Mouse (Mus musculus) adrenal gland (tissue): ENCODE measurements around the gene Nova2.

Source experiments
- intact Hi-C: fragments of 180-260 bp; cut with DNase I; formaldehyde crosslinking; loops from one replicate; pipeline ENCODE4 v1.15.1; 2025
- long read RNA-seq, 2 experiments: library from polyadenylated mRNA; unstranded; transcript quantifications; one replicate each; pipeline ENCODE4 v2.0.0; 2020; ENCODE audit warnings: borderline replicate concordance in 1 of 2; ENCODE audit not compliant: insufficient replicate concordance in 1 of 2

The Nova2 gene
- long read RNA-seq, experiment 1, result 0 reads
- long read RNA-seq, experiment 2, partial matches to known transcripts, result 0 of 2 reads
- long read RNA-seq, experiment 2, other reads (novel, unspliced or antisense), result 2 of 2 reads

DNA sequence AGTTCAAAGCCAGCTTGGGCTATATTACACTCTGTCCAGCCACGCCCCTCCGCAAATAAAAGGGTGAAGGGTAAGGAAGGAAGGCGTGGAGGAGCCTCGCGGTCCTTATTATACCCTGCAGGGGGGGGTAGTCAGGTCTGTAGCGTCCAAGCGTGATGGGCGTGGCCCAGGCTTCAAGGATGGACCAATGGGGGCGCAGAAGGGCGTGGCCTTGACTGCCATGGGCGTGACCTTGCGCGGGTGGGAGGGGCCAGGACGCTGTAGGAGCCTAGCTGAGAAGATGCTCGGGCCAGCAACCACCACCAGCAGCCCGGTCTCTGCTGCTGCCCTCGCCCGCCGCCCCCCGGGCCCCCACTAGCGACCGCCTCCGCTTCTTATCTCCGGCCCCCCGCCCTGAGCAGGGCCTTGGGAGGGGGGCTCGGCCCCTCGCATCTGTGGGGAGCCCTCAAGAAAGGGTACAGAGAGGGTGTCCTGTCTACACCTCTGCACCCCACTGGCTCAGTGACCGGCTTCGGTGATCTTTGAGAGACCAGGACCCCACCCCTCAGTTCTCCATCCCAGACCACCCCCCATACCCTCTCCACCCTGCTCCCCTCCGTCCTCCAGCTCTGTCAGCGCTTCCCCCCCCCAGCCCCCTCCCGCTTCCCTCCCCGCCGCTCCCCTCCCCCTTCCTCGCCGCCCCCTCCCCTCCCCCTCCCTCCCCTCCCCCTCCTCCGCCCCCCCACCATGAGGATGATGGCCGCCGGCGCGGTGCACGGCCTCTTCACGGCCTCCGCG lies at the start of gene Nova2:
Gene Nova2, plus strand, starts transcription at position 727 of the 777 bp plus-strand sequence.
- intact Hi-C loops, result no loop called here

GRCm38 (mm10) chr7:18878691-18879090 lies 47.0 kb upstream of the Nova2 start:
- intact Hi-C loops, result loop anchor here (5.0 kb wide), 1 partner anchor 666 kb away; no protein-coding TSS in a partner anchor

DNA sequence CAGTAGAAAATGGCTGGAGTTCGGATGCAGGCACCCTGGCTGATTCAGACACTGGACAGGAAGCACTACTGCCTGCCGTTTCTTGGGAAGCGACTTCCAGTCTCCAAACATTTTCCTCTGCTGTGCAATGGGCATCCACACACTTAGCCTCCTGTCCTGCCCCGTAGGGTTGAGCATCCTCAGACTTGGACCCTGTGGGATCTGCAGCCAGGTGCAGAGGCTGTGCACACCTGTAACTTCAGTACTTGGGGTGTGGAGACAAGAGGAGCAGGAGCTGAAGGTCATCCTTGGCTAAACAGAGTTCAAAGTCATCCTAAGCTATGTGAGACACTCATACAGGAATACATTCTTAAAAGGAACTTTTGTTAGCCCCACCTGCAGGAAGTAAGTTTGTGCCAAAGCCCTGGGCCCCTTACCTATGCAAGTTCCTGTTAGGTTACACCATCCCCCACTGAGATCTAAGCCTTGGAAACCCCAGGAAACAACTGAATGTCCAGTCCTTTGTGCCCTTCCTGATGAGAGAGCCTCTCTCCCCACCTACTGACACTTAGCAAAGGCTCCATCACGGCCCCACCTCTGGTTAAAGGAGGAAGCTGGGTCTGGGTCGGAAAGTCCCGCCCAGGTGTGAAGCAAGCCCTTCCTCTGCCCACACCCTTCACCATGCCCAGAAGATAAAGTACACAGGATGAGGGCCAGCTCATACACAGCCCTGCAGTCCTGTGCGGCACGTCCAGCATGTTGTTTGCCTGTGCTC lies 41.5 kb upstream of the Nova2 start:
- intact Hi-C loops, result no loop called here

DNA sequence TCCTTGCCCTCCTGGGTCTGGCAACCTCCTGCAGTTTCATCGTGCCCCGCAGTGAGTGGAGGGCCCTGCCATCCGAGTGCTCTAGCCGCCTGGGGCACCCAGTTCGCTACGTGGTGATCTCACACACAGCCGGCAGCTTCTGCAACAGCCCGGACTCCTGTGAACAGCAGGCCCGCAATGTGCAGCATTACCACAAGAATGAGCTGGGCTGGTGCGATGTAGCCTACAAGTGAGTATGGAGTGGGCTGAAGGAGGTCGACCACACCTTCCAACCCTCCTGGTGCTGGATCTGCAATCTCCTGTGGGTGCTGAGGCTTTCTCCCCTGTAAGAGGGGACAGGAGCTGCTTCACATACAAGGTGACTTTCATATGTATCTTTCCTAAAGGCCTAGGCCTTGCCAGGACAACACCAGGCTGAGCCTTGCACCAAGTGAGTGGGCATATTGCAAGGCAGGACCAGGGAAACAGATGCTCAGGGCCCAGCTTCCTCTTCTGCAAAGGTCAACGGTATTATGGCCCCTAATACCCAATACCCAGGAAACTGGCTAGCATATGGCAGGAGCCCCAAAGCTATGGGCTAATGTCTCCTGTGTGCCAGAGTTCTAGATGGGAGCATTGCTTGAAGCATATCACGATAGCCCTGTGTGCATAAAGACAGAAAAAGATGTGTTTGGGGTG lies 40.8 kb upstream of the Nova2 start:
- intact Hi-C loops, result no loop called here

DNA sequence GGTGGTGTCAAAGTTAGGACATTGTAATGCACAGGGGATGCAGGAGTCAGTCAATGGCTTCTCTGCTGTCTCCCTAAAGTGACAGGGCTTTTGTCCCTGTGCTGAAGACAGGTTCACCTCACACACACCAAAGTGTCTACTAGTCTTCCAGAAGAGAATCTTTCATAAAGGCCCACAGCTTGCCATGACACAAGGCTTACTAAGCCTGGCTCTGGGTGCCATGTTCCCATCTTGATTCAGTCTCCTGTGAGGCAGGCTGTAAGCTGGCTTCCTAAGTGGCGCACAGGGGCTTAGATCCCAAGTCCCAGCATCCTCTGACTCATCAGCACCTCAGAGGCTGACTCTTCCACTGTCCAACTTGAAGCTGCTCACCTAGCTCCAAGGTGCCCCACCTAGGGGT lies 38.7 kb upstream of the Nova2 start:
- intact Hi-C loops, result no loop called here

- intact Hi-C loops, result no loop called here
These were observed 34.8 kb upstream of the Nova2 start for GRCm38 (mm10) chr7:18890848-18891247.

DNA sequence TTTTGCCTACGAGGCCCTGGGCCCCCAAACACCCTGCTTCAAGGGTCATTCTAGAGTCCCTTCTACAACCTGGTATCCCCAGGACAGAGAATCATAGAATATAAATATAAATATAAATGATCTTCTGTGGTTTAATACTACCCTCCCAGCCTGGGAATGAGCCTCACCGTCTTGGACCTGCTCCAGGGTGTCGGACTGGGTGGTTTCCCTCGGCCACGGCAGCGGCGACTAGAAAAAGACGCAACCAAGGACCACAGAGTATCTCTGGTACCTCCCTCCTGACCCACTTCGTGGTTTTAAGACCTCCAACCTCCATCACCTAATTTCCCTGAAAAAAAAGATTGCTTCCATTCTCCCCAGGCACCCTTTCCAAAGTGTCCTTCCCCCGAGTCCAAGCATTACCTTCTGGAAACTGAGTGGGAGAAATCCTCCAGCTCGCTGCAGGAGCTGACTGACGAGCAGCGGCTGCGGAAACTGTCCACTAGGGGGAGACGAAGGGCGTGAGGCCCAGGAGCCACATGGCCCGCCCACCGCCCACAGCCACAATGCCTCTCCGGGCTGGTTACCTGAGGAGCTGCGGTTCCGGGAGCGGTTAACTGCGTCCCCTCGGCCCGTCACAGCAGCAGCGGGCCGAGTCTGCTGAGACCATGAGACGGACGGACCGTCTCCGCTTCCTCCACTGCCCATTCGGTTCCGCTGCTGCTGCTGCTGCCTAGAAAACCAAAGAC lies 33.7 kb upstream of the Nova2 start:
- intact Hi-C loops, result no loop called here

DNA sequence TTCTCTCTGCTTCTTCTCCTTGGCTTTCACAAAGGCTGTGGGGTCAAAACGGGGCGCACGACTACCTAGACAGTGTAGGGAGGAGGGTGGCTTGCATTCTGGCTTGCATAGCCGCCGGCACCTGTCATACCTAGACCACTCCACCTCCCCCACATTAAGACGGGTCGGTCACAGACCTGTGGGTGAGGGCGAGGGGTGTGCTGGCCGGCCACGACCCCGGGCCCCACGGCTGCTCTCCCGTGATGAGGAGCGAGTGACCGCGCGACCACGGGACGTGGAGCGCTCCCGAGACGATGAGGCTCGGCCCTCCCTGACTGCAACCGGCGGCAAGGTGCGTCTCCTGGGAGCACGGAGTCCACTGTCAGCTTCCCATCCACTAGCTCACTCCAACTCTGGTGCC lies 32.7 kb upstream of the Nova2 start:
- intact Hi-C loops, result no loop called here

- intact Hi-C loops, result no loop called here
These were observed 31.8 kb upstream of the Nova2 start for GRCm38 (mm10) chr7:18893651-18894430.

DNA sequence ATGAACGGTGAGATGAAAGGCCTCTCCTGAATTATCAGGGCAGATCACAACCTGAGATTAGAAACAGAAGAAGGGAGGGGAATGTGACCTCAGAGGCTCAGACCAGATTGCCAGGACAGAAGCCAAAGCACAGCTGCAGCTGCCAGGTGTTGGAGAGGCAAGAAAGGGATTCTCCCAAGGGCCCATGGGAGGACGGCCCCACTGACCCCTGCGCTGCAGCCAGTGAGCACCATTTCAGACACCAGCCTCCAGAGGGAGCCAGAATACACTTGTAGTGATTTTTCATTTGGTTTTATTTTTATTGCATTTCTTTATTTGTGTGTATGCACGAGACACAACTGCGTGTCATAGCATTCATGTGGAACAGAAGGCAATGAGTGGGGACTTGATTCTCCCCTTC lies 29.2 kb upstream of the Nova2 start:
- intact Hi-C loops, result loop anchor here (5.0 kb wide), 2 partner anchors 71 to 111 kb away; no protein-coding TSS in a partner anchor

DNA sequence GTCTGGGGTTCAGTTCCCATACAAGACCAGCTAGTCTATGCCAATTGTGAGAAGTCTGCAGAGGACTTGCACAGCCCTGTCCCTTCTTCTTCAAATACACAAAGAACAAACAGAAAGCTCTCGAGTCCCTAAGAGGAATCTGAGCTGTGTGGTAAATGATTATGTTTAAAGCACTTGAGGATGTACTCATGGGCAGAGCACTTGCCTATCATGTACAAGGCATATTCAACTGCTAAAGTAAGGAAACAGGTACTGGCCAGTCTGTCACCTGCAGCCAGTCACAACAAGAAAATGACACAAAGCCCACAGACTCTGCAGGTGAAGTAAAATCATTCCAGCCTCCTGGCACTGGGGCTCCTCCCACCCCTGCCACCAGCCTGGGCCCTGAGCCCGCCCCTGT lies 25.2 kb upstream of the Nova2 start:
- intact Hi-C loops, result no loop called here

GRCm38 (mm10) chr7:18902486-18902885 lies 23.2 kb upstream of the Nova2 start:
- intact Hi-C loops, result no loop called here

- intact Hi-C loops, result loop anchor here (5.0 kb wide), 1 partner anchor 47 kb away; no protein-coding TSS in a partner anchor
These were observed 20.7 kb upstream of the Nova2 start for GRCm38 (mm10) chr7:18904971-18905370.

DNA sequence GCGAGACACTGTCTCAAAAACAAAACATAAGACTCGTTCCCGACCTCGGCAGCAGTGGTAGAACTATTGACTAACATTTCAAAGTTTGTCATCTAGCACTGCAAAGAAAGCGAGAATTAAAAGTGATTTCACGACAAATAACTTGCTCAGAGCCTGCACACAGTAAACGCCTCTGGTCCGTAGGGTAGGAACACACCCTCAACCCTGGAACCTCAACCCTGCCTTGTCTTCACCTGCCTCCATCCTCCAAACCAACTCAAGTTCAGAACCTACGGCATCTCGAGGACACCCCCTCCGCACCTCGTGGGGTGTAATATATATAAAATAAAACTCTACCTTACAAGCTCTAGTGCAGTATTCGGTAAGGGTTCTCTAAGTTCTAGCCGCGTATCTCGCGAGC lies 15.9 kb upstream of the Nova2 start:
- intact Hi-C loops, result loop anchor here (5.0 kb wide), 1 partner anchor 43 kb away; no protein-coding TSS in a partner anchor

GRCm38 (mm10) chr7:18910241-18910831 lies 15.4 kb upstream of the Nova2 start, which contains the start of gene Ccdc61:
Gene Ccdc61, minus strand, starts transcription at chr7:18910415.
- intact Hi-C loops, result no loop called here

GRCm38 (mm10) chr7:18916254-18916653 lies 9.4 kb upstream of the Nova2 start:
- intact Hi-C loops, result no loop called here

- intact Hi-C loops, result no loop called here
These were observed 7.8 kb upstream of the Nova2 start for GRCm38 (mm10) chr7:18917931-18918330.

DNA sequence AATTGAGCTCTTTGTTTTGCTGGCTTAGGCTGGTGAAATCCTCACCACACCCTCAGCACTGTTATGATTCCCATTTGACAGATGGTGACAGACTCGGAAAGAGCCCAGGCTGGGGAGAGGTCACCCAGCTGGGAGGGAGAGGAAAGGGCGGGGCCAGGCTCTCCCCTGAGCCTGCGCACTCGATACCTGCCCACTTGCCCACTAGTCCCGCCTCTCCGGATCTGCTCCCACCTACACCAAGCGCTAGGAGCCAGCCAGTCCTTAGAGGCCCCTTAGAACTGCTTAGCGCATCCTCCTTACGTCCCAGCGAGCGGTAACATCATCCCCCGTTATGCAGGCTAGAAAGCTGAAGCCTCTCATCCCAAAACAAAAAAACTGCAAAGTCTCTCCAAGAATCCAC lies 4.6 kb upstream of the Nova2 start:
- intact Hi-C loops, result no loop called here

DNA sequence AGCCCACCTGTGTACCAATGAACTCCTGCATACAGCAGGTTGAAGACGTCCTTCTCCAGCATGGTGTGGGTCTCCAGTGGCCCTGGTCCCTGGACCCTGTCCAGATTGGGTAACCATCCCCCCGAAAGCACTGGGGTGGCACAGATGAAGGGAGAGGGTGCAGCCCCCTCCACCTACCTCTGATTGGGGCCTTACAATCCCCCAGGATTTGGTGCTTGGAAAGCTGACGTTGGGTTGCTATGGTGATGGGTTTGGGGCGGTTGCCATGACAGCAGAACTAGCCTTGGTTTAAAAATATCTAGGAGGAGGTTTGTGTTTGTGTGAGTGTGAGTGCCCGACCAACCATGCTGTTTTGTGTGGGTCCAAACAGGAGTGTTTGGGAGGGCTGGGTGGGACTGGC lies 2.9 kb upstream of the Nova2 start:
- intact Hi-C loops, result no loop called here

DNA sequence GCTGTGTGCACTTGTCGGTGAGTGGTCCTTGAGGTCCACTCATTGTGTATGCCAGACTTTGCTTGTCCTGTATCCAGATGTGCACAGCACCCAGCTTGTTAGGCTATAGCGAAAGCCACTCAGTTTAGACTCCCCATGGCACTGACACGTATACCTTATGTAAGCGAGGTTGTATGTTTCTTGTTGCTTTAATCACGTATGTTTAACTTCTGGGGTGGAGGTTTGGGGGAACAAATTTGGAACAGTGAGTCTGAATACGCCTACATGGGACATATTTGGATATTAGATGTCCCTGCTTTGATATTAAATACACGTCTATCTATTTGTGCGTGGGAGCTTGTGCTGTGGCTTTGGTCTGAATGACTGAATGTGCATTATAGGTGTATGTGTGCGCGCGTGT lies 2.4 kb upstream of the Nova2 start:
- intact Hi-C loops, result no loop called here
